Mouse (Mus musculus): ENCODE results near the gene Lcn4.

Gene Lcn4

GRCm38 (mm10) chr2:26671182-26671581 lies at the start of gene Lcn4:
Lcn4 (minus strand) TSS chr2:26671282.
- no peak for DNase-seq

GRCm38 (mm10) chr2:26686171-26686675 lies 15.1 kb upstream of the Lcn4 start:
- DNase-seq = no peak

GRCm38 (mm10) chr2:26668746-26669145 lies 2.3 kb downstream of the Lcn4 start:
- no peak for DNase-seq

- DNase-seq = peak; percentile 66 to 72
These were observed 7.5 kb downstream of the Lcn4 start for GRCm38 (mm10) chr2:26663551-26663950.

GRCm38 (mm10) chr2:26663112-26663511 lies 8.0 kb downstream of the Lcn4 start:
- DNase-seq = no peak

- no peak for DNase-seq
These were observed 8.6 kb downstream of the Lcn4 start for GRCm38 (mm10) chr2:26662509-26662882.

- no peak for DNase-seq
These were observed 9.1 kb downstream of the Lcn4 start for GRCm38 (mm10) chr2:26661768-26662508.

- DNase-seq = peak; percentile 44 to 47
These were observed 9.8 kb downstream of the Lcn4 start for GRCm38 (mm10) chr2:26661143-26661752.

GRCm38 (mm10) chr2:26657426-26657825 lies 13.7 kb downstream of the Lcn4 start:
- no peak for DNase-seq

GRCm38 (mm10) chr2:26654687-26655086 lies 16.4 kb downstream of the Lcn4 start:
- DNase-seq = no peak

- DNase-seq = peak; percentile 77 to 84
These were observed 24.3 kb downstream of the Lcn4 start for GRCm38 (mm10) chr2:26646643-26647293.

- peak; percentile 64 to 74 for DNase-seq
These were observed 27.1 kb downstream of the Lcn4 start for GRCm38 (mm10) chr2:26643942-26644341.

GRCm38 (mm10) chr2:26641006-26641647 lies 30.0 kb downstream of the Lcn4 start:
- DNase-seq = no peak

- peak; percentile 96 to 97 for DNase-seq
These were observed 30.9 kb downstream of the Lcn4 start for GRCm38 (mm10) chr2:26639838-26640830.

GRCm38 (mm10) chr2:26639083-26639482 lies 32.0 kb downstream of the Lcn4 start:
- peak; percentile 66 to 72 for DNase-seq

GRCm38 (mm10) chr2:26638572-26638971 lies 32.5 kb downstream of the Lcn4 start:
- no peak for DNase-seq

GRCm38 (mm10) chr2:26638039-26638438 lies 33.0 kb downstream of the Lcn4 start:
- DNase-seq = no peak

GRCm38 (mm10) chr2:26637316-26637932 lies 33.7 kb downstream of the Lcn4 start:
- DNase-seq = no peak

GRCm38 (mm10) chr2:26636325-26636635 lies 34.8 kb downstream of the Lcn4 start:
- DNase-seq = no peak

- no peak for DNase-seq
These were observed 35.4 kb downstream of the Lcn4 start for GRCm38 (mm10) chr2:26635489-26636324.
